Mouse (Mus musculus): Measurements from ENCODE around the gene Xirp2. TPM values are rescaled to one million over a fixed set of nuclear protein-coding genes. Genes with fewer than 3 reads are reported as not detected.
A peak's percentile ranks its signal among the peaks of the same experiment; 100 is the strongest.

Xirp2 gene
- polyA plus RNA-seq, 1 experiment: not detected

DNA sequence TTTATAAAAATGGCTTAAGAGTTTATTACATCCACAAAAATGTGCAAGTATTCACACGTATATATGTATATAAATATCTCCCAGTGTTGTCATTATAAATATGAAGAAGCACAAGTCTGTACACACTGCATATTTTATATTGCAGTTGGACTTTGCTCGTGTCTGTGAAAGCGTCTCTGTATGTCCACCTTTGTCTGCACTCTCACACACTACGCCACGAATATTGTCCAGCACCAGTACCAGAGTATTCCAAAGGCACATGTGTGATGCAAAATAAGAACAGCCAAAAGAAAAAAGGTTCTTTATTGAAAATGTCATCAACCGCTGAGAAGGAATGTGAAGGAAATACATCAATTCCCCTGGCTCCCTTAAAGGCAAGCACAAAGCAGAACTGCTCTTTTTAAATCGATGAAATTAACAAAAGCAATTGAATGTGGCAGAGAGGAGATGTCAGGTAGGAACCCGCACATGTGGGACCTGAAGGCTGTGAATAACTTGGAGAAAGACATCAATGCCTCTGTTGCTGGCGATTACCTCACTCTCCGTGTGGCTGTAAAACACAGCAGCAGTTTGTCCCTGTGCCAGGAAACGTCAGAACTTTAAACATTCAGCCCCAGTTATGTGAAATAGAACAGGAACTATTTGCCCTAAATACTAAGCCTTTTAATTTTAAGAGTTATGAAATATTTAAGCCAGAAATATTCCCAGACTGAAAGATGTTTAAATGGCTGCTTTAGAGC lies 96.3 kb downstream of the Xirp2 start:
- TF ChIP-seq GATA1 (IDR thresholded peaks at IDR 0.05; ENCODE audit: borderline replicate concordance, low read length) (no peak), FLI1 (IDR thresholded peaks at IDR 0.05; ENCODE audit: low read length) (no peak)
- peaks cover 20% of the 10 kb centered on the region; the same call in 1 of the 2 replicates for H3K9me3 ChIP-seq
- no peak overlapping the region for H3K4me3 ChIP-seq (replicated peaks)

DNA sequence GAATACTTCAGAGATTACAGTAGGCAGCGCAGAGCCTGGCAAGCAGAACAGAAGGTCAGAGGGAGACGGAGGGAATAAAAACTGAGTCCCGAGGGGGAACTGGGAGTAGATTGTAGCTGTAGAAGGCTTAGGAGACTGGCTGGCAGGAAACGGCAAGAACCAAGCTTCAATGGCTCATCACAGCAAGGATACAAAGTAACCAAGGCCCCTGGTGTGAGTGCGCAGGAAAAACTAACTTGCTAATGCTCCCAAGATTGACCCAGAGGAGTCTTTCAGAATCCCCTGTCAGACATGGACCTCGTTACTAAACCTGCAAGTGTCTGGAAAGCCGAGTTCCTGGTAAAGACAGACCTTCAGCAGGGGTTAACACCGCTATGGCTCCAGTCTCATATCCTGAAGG lies 98.6 kb downstream of the Xirp2 start:
- TF ChIP-seq GATA1 (IDR thresholded peaks at IDR 0.05; ENCODE audit: borderline replicate concordance, low read length) (no peak), FLI1 (IDR thresholded peaks at IDR 0.05; ENCODE audit: low read length) (no peak)
- no peak overlapping the region for H3K4me3 ChIP-seq (replicated peaks)

More for the DNA sequence above, 96.3 kb downstream of the Xirp2 start:
- Histone ChIP-seq H3K4me1 (no peaks in the 10 kb centered on the region), H3K27me3 (replicated peaks) (no peaks in the 10 kb centered on the region), H3K36me3 (replicated peaks; ENCODE audit: low read length) (no peaks in the 10 kb centered on the region)

GRCm38 (mm10) chr2:67564851-67565479 lies 119.2 kb downstream of the Xirp2 start:
- Histone ChIP-seq H3K27me3 (replicated peaks) (peaks cover 33% of the 10 kb centered on the region), H3K9me3 (0 out of 2 replicates have a peak, but pooled peaks cover 3% of the 10 kb centered on the region), H3K4me1 (peaks cover 20% of the 10 kb centered on the region), H3K36me3 (replicated peaks; ENCODE audit: low read length) (no peaks in the 10 kb centered on the region), H3K4me3 (replicated peaks) (peak overlapping the region; percentile 90)
- no peak for TF ChIP-seq GATA1 (IDR thresholded peaks at IDR 0.05; ENCODE audit: borderline replicate concordance, low read length)
- no peak for TF ChIP-seq FLI1 (IDR thresholded peaks at IDR 0.05; ENCODE audit: low read length)

More for the DNA sequence above, 98.6 kb downstream of the Xirp2 start:
- Histone ChIP-seq H3K9me3 (0 out of 2 replicates have a peak, but pooled peaks cover 11% of the 10 kb centered on the region), H3K27me3 (replicated peaks) (no peaks in the 10 kb centered on the region), H3K4me1 (no peaks in the 10 kb centered on the region), H3K36me3 (replicated peaks; ENCODE audit: low read length) (no peaks in the 10 kb centered on the region)

DNA sequence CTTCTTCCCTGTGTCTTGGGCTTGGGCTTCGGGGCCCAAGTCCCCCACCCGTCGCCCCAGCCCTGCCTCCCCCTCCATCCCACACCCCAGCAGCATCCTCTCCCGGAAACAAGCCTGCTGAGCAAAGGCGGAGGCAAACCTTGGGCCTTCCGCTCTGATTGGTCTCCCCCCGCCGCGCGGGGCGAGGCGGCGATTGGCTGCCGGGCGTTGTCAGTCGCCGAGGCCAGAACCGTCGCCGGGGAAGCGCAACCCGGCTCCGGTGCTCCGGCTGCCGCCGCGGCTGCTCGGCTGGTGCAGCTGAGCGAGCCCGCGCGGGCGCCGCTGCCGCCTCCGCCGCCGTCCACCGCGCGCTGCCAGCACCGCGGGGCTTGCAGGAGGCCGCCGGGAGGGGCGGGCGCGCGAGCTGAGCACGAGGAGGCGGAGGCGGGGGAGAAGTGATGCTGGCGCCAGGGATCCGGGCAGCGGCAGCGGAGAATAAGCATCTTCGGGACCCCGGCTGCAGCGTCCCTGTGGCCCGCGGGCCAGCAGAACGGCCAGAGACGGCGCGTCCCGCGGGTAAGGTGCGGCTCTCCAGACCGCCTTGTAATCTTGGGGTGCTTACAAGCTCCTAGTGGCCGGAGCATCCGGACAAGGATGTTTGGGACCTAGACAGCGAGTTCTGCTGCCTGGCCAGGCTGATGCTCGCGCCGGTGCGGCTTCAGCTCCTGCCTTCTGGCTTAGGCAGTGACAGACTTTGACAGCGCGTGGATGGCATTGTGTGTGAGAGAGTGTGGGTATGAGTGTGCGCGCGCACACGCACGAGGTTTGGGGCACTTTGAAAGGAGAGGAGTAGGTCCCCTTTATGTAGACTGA lies 119.9 kb downstream of the Xirp2 start, which contains the start of gene B3galt1:
TSS of gene B3galt1 (plus strand) at position 392 of the 852 bp plus-strand sequence.
- Histone ChIP-seq H3K4me3 (replicated peaks) (peak within 1 kb of the TSS; percentile 90), H3K27me3 (replicated peaks) (peaks cover 33% of the 10 kb centered on the region), H3K36me3 (replicated peaks; ENCODE audit: low read length) (no peaks in the 10 kb centered on the region), H3K9me3 (0 out of 2 replicates have a peak, but pooled peaks cover 3% of the 10 kb centered on the region), H3K4me1 (peaks cover 20% of the 10 kb centered on the region)
- TF ChIP-seq GATA1 (IDR thresholded peaks at IDR 0.05; ENCODE audit: borderline replicate concordance, low read length) (no peak), FLI1 (IDR thresholded peaks at IDR 0.05; ENCODE audit: low read length) (no peak)

DNA sequence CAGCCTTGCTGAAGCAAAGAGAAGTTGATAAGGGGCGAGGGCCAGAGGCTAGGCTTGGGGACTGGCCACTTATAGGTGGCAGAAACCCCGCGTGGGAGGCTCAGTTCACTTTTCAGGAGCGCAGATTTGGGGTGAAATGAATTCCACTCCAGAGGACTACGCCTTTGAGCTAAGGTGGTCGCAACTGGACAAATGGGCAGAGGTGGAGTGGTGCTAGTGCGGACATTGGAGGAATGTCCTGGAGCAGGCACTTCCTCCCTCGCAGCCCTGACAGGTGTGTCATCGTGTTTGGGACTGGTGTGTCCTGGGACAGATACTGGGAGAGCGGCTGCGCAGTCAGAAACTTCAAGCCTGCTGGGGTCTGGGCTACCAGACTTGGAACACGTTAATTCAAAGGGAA lies 120.8 kb downstream of the Xirp2 start:
- H3K4me1 ChIP-seq: peaks cover 20% of the 10 kb centered on the region
- H3K9me3 ChIP-seq: 0 out of 2 replicates have a peak, but pooled peaks cover 3% of the 10 kb centered on the region
- H3K36me3 ChIP-seq (replicated peaks; ENCODE audit: low read length): no peaks in the 10 kb centered on the region
- no peak for TF ChIP-seq GATA1 (IDR thresholded peaks at IDR 0.05; ENCODE audit: borderline replicate concordance, low read length)
- no peak for TF ChIP-seq FLI1 (IDR thresholded peaks at IDR 0.05; ENCODE audit: low read length)
- H3K4me3 ChIP-seq (replicated peaks): peak overlapping the region; percentile 67
- H3K27me3 ChIP-seq (replicated peaks): peaks cover 33% of the 10 kb centered on the region

- H3K27me3 ChIP-seq (replicated peaks): peaks cover 33% of the 10 kb centered on the region
- H3K4me3 ChIP-seq (replicated peaks): no peak overlapping the region
- H3K36me3 ChIP-seq (replicated peaks; ENCODE audit: low read length): no peaks in the 10 kb centered on the region
- TF ChIP-seq FLI1 (IDR thresholded peaks at IDR 0.05; ENCODE audit: low read length): no peak
- TF ChIP-seq GATA1 (IDR thresholded peaks at IDR 0.05; ENCODE audit: borderline replicate concordance, low read length): no peak
- 0 out of 2 replicates have a peak, but pooled peaks cover 3% of the 10 kb centered on the region for H3K9me3 ChIP-seq
- peaks cover 20% of the 10 kb centered on the region for H3K4me1 ChIP-seq
Observed at GRCm38 (mm10) chr2:67567141-67567680, 121.4 kb downstream of the Xirp2 start.

Other genes with a start within 250 kb of the Xirp2 start
- not detected in 2 replicates for gene Gm21830, start 32.3 kb upstream of the Xirp2 start, polyA plus RNA-seq (2012; ENCODE audit: insufficient read depth, low replicate concordance)
- not detected in 2 replicates for gene Gm26727, start 12.8 kb upstream of the Xirp2 start, polyA plus RNA-seq (2012; ENCODE audit: insufficient read depth, low replicate concordance)
- gene B3galt1, start 119.9 kb downstream of the Xirp2 start, polyA plus RNA-seq (2012; ENCODE audit: insufficient read depth, low replicate concordance): not detected in 2 replicates